Mouse (Mus musculus) kidney, embryonic 16.5 days (tissue): ENCODE measurements around the gene Tmem116. TPM values are rescaled to one million over a fixed set of nuclear protein-coding genes. Genes with fewer than 3 reads are reported as not detected.
"Not testable (repeated sequence)": the region's sequence is repeated elsewhere in the genome, so short reads cannot be mapped to it uniquely, and the experiment has no call there.

Experiments
- ATAC-seq: fragments of 200-750 bp; cut with Nextera tagmentation; 2 replicates; pipeline ENCODE4 v1.8.0; 2017; ENCODE audit warnings: moderate TSS enrichment; ENCODE audit not compliant: low FRiP score, low TSS enrichment
- H3K27ac ChIP-seq: fragments of 300-500 bp; sonication (generic); 2 replicates; pipeline ENCODE4 v1.5.1; 2014; ENCODE audit warnings: low read length
- H3K27me3 ChIP-seq: fragments of 300-500 bp; sonication (generic); 2 replicates; pipeline ENCODE4 v1.6.1; 2014; ENCODE audit warnings: low read length, control low read depth, mixed read lengths; ENCODE audit not compliant: insufficient read depth
- H3K36me3 ChIP-seq: fragments of 300-500 bp; sonication (generic); 2 replicates; pipeline ENCODE4 v1.6.1; 2014; ENCODE audit warnings: low read length, control low read depth, mixed read lengths; ENCODE audit not compliant: insufficient read depth
- H3K4me1 ChIP-seq: fragments of 300-500 bp; sonication (generic); 2 replicates; pipeline ENCODE4 v1.6.1; 2014; ENCODE audit warnings: low read length, control low read depth, mixed read lengths; ENCODE audit not compliant: insufficient read depth
- H3K4me2 ChIP-seq: fragments of 300-500 bp; sonication (generic); replicated peaks from 2 replicates; pipeline ENCODE4 v1.6.1; 2014; ENCODE audit warnings: low read depth, low read length
- H3K4me3 ChIP-seq: fragments of 300-500 bp; sonication (generic); 2 replicates; pipeline ENCODE4 v1.5.1; 2014; ENCODE audit warnings: mild to moderate bottlenecking, low read length
- H3K9ac ChIP-seq: fragments of 300-500 bp; sonication (generic); replicated peaks from 2 replicates; pipeline ENCODE4 v1.6.1; 2014; ENCODE audit warnings: low read length
- H3K9me3 ChIP-seq: fragments of 300-500 bp; sonication (generic); 2 replicates; pipeline ENCODE4 v1.6.1; 2016; ENCODE audit warnings: low read length, control low read depth
- WGBS: fragments of 180-500 bp; shearing (Covaris S2); extraction: QIAGEN DNeasy Blood & Tissue Kit; methylation state at CpG from one replicate; pipeline ENCODE4 v1.1.7; 2014; 5-methylcytosine and 5-hydroxymethylcytosine counted together
- polyA plus RNA-seq: library from polyadenylated mRNA; unstranded; fragments of >200 nt; fragmentation: Nextera tagmentation; extraction: Ambion mirVana; gene quantifications from 2 replicates; pipeline ENCODE4 v1.2.1, GENCODE M21; 2015

Gene Tmem116
- polyA plus RNA-seq, 1 experiment from 2014 or later: 14.0 TPM

DNA sequence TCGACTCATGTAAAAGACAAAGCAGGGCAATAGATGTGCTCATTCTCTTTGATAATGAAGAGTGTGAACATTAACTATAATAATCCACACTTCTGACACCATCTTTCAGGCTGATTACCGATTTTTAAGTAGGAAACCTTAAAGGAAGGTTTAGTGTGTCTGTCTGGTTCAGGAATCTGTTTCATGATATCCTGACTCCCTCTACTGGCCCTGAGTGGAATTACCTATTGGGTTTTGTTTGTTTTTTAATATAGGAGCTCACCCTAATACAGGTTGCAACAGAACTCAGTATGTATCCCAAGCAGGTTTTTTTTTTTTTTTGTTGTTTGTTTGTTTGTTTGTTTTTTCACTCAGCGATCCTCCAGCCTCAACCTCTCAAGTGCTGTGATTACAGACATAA, 26.0 kb downstream of the Tmem116 start:
- Histone ChIP-seq H3K4me1 (no peaks in the 10 kb centered on the region), H3K4me2 (no peak overlapping the region), H3K9me3 (no peaks in the 10 kb centered on the region), H3K27me3 (no peaks in the 10 kb centered on the region), H3K9ac (no peak overlapping the region), H3K27ac (no peak overlapping the region), H3K36me3 (no peaks in the 10 kb centered on the region), H3K4me3 (no peak overlapping the region)
- ATAC-seq: no peak
- 34% methylated on average over 3 of the region's 3 CpGs for WGBS

- H3K9me3 ChIP-seq: no peaks in the 10 kb centered on the region
- 79% methylated on average over 5 of the region's 5 CpGs for WGBS
- H3K27ac ChIP-seq: no peak overlapping the region
- H3K27me3 ChIP-seq: no peaks in the 10 kb centered on the region
- no peak overlapping the region for H3K4me3 ChIP-seq
- no peak overlapping the region for H3K9ac ChIP-seq
- no peaks in the 10 kb centered on the region for H3K4me1 ChIP-seq
- H3K36me3 ChIP-seq: no peaks in the 10 kb centered on the region
- no peak for ATAC-seq
- H3K4me2 ChIP-seq: no peak overlapping the region
Observed at GRCm38 (mm10) chr5:121484801-121485200, 33.1 kb downstream of the Tmem116 start.

DNA sequence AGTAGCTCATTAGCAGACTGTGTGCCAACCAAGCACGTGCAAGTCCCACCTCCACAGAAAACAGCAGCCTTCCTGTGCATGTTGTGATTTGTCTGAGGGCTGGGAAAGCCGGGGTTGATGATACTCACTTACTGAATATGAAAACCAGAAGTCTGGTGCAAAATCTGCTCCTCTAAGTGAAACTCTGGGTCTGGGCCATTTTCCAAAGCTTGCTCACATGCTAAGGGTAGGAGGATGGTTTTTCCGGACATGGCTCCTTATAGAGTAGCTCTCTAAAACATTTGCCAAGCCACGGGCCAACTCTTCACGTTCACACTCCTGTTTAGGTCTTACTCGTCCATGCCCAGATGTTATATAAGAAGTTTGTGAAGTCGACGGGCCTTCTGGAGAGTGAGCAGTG, 41.6 kb downstream of the Tmem116 start:
- WGBS: 80% methylated on average over 8 of the region's 8 CpGs
- H3K4me2 ChIP-seq: no peak overlapping the region
- no peaks in the 10 kb centered on the region for H3K27me3 ChIP-seq
- no peak overlapping the region for H3K9ac ChIP-seq
- no peak overlapping the region for H3K4me3 ChIP-seq
- H3K9me3 ChIP-seq: no peaks in the 10 kb centered on the region
- no peaks in the 10 kb centered on the region for H3K36me3 ChIP-seq
- ATAC-seq: no peak
- H3K27ac ChIP-seq: no peak overlapping the region
- H3K4me1 ChIP-seq: no peaks in the 10 kb centered on the region

GRCm38 (mm10) chr5:121500719-121501118, 49.0 kb downstream of the Tmem116 start:
- 55% methylated on average over 7 of the region's 7 CpGs for WGBS
- H3K27ac ChIP-seq: no peak overlapping the region
- no peak overlapping the region for H3K9ac ChIP-seq
- H3K4me3 ChIP-seq: no peak overlapping the region
- H3K9me3 ChIP-seq: no peaks in the 10 kb centered on the region
- ATAC-seq: no peak
- no peaks in the 10 kb centered on the region for H3K27me3 ChIP-seq
- no peak overlapping the region for H3K4me2 ChIP-seq
- H3K4me1 ChIP-seq: no peaks in the 10 kb centered on the region
- no peaks in the 10 kb centered on the region for H3K36me3 ChIP-seq

DNA sequence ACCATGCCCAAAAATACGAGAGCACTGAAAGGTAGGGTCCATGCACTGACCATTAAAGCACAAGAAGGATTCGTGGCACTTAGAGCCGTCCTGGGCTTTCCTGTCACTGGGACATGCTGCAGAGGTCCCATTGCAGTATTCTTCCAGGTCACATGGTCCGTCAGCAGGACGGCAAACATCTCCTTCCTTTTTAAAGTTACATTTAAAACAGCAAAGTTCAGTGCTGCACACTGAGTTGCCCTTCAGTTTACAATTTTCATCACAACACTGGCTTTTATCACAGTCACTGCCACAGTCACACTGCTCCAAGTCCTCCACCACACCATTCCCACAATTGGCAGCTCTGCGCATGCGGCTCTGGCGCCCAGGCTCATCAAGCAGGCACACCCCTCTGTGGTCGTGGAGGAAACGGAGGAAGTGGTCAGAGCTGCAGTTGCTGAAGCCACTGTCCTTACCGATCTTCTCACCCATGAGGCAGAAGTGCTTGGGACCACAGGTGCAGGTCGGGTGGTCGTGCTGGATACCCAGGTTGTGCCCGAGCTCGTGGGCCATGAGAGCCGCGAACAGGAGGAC, 49.8 kb downstream of the Tmem116 start:
- not testable (repeated sequence) for H3K4me1 ChIP-seq, H3K9ac ChIP-seq, H3K27me3 ChIP-seq, H3K36me3 ChIP-seq, H3K4me2 ChIP-seq, H3K4me3 ChIP-seq, ATAC-seq, H3K9me3 ChIP-seq, H3K27ac ChIP-seq
- 66% methylated on average over 10 of the region's 17 CpGs for WGBS

DNA sequence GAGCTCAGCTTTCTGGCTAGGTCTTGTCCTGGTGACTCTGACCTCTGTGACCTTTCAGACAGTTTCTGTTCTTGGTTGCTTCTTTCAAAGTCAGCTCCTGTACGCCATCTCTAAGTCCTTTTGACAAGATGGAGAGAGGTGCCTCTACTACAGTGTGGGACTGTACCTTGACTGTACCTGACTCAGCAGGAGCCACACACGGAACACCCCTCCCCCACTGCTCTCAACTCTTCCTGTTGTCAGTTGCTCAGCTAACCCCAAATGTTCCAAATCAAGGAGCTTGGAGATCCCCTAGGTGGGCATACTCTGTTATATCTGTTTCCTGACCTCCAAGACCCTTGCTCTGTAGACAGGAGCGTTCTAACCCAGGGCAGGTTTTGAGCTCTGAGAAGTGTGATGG, 51.5 kb downstream of the Tmem116 start, which contains the start of gene Adam1b:
TSS of gene Adam1b (minus strand) at position 205 of the 400 bp plus-strand sequence.
- Histone ChIP-seq H3K27me3 (no peaks in the 10 kb centered on the region), H3K36me3 (no peaks in the 10 kb centered on the region), H3K4me3 (no peak within 1 kb of the TSS), H3K9ac (no peak within 1 kb of the TSS), H3K4me1 (no peaks in the 10 kb centered on the region), H3K27ac (no peak within 1 kb of the TSS), H3K9me3 (no peaks in the 10 kb centered on the region), H3K4me2 (no peak within 1 kb of the TSS)
- 83% methylated on average over 3 of the region's 3 CpGs for WGBS
- ATAC-seq: no peak

DNA sequence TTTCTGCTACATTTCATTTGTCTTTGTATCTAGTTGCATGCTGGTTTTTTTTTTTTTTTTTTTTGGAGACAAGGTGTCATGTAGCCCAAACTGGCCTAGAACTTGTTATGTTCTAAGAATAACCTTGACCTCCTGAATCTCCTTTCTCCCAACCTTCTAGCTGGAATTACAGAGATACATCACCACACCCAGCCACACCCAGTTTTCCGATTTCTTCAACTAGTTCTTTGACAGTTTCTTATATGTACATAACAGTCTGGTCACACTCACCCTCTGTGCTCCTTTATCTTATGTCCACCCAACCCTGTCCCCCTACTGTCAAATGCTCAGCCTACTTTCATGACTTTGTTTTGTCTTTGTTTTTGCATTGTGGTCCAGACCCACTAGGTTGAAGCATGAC, 55.2 kb downstream of the Tmem116 start:
- no peak for ATAC-seq
- WGBS: 84% methylated on average over 1 of the region's 1 CpGs
- Histone ChIP-seq H3K4me2 (no peak overlapping the region), H3K27ac (no peak overlapping the region), H3K27me3 (no peaks in the 10 kb centered on the region), H3K9me3 (no peaks in the 10 kb centered on the region), H3K4me3 (no peak overlapping the region), H3K9ac (no peak overlapping the region), H3K4me1 (no peaks in the 10 kb centered on the region), H3K36me3 (no peaks in the 10 kb centered on the region)

GRCm38 (mm10) chr5:121510009-121510408, 58.3 kb downstream of the Tmem116 start:
- H3K36me3 ChIP-seq: no peaks in the 10 kb centered on the region
- WGBS: 76% methylated on average over 7 of the region's 7 CpGs
- no peak for ATAC-seq
- H3K27ac ChIP-seq: no peak overlapping the region
- no peaks in the 10 kb centered on the region for H3K9me3 ChIP-seq
- H3K4me3 ChIP-seq: no peak overlapping the region
- no peaks in the 10 kb centered on the region for H3K27me3 ChIP-seq
- H3K9ac ChIP-seq: no peak overlapping the region
- H3K4me1 ChIP-seq: no peaks in the 10 kb centered on the region
- no peak overlapping the region for H3K4me2 ChIP-seq

DNA sequence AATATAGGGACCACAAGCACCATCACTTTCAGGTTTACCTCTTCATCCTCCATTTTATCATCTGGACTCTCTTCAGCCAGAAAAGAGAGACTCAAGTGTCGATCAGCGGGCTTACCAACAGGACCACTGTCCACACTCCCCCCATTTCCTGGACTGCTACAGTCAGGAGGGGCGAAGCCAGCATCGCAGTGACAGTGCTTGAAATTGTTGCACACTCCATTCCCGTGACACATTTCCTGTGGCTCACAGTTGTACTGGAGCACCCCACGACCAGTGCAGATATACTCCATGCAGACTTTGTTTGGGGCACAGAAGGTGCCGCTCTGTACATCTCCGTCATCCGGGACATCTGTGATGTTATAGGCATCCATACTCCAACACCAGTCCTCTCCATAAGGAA, 67.3 kb downstream of the Tmem116 start:
- Histone ChIP-seq H3K36me3 (peaks cover 31% of the 10 kb centered on the region), H3K4me3 (no peak overlapping the region), H3K4me1 (no peaks in the 10 kb centered on the region), H3K4me2 (no peak overlapping the region), H3K9ac (no peak overlapping the region), H3K27ac (no peak overlapping the region), H3K27me3 (no peaks in the 10 kb centered on the region), H3K9me3 (no peaks in the 10 kb centered on the region)
- 89% methylated on average over 9 of the region's 9 CpGs for WGBS
- no peak for ATAC-seq

GRCm38 (mm10) chr5:121519758-121520157, 68.1 kb downstream of the Tmem116 start:
- H3K27ac ChIP-seq, H3K4me1 ChIP-seq, H3K9ac ChIP-seq, H3K9me3 ChIP-seq, H3K4me3 ChIP-seq, H3K27me3 ChIP-seq, H3K4me2 ChIP-seq, ATAC-seq: not testable (repeated sequence)
- 95% methylated on average over 10 of the region's 17 CpGs for WGBS
- peaks cover 39% of the 10 kb centered on the region for H3K36me3 ChIP-seq
